Mouse (Mus musculus): ENCODE data around the gene Lipo1.
"Not testable (repeated sequence)": the region's sequence is repeated elsewhere in the genome, so short reads cannot be mapped to it uniquely, and the experiment has no call there.

Gene Lipo1

DNA sequence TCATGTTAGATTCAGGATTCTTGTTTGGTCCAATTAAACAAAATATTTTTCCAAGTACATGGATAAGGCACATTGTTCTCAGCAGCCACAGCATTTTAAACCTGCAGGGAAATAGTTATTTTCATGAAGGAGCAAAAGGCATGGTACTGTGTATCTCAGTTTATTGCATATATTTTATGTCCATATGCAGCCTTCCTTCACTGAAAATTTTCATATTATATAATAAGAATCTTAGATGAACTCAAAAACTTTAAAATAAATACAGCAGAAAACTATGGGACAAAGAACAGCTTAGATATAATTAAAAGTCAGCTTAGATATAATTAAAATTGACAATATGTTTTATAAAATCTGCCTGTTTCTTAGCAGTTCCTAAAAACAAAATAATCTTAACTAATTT, at the start of gene Lipo1:
TSS of gene Lipo1 (minus strand) at position 101 of the 400 bp plus-strand sequence.
- not testable (repeated sequence) for DNase-seq

DNA sequence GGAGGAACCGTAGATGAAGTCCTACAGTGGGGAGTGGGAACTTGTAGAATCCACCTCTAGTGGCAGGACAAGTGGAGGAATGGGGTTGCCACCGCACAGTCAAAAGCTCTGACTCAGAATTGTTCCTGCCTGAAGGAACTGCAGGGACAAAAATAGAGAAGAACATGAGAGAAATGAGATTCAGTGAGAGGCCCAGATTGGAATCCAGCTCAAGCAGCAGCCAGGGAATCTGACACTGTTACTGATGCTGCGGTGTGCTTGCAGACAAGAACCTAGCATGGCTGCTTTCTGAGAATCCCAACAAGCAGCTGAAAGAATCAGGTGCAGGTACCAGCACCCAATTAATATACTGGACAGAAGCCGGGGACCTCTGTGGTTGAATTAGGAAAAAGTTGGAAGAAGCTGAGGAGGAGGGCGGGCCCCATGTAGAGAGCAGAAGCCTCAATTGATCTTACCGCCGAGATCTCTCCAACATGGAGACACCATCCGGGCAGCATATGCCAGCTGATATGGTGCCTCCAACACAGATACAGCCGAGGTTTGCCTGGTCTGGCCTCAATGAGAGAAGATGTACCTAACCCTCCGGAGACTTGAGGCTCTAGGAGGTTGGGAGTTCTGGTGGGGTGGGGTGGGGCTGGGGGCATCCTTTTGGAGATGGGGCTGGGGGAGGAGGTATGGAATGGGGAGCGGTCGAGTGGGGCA, 532 bp downstream of the Lipo1 start:
- DNase-seq = no peak

DNA sequence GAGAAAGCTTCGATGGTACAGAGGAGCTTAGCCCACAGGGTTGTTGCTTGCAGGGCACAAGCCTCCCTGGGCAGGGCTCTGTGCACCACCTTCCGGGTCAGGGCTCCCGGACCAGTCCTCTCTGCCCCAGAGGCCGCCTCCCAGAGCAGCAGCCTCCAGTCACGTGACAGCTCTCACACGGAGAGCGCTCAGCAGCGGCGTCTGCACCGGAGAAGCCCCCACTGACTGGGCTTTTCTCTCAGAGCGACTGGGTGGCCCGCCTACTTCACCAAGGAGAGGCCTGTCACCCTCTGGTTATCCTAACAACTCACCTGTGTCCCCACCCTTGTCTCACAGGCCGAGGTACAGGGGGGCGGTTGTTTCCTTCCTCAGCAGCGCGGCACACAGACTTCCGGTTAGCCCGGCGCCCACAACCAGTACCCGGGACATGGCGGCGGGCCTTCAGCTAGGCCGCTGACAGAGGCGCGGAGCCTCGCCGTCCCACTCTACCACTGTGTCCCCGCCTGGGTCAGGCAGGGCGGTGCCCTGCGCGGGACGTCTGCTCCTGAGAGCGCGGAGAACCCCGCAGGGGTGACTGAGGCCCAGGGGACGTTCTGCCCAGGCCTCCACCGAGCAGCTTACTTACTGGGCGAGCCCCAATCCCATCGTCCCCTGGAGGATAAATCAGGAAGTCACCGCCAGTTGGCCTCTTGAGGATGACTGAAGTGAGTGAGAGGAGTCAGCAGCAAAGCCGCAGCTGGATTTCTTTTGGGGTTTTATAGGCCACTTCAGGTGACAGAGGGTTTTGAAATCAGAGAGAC, 25.8 kb downstream of the Lipo1 start, which contains the start of gene Lipo3:
TSS of gene Lipo3 (minus strand) at position 665 of the 800 bp plus-strand sequence.
- DNase-seq = peak; percentile 2 to 8

DNA sequence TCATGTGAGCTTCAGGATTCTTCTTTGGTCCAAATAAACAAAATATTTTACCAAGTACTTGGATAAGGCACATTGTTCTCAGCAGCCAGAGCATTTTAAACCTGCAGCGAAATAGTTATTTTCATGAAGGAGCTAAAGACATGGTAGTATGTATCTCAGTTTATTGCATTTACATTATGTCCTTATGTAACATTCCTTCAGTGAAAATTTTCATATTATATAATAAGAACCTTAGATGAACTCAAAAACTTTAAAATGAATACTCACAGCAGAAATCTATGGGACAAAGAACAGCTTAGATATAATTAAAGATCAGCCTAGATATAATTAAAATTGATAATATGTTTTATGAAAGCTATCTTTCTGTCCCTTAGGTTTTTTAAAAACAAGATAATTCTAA, 36.0 kb downstream of the Lipo1 start, which contains the start of gene Lipo2:
TSS of gene Lipo2 (minus strand) at position 101 of the 400 bp plus-strand sequence.
- not testable (repeated sequence) for DNase-seq

All from thymus, adult 18-20 months (tissue).